Mouse (Mus musculus): Measurements from ENCODE around the gene Ptprf. TPM values are rescaled to one million over a fixed set of nuclear protein-coding genes. Genes with fewer than 3 reads are reported as not detected.

Gene Ptprf
- total and polyA plus RNA-seq, 2 experiments from 2014 or later = 45.0 to 120 TPM

DNA sequence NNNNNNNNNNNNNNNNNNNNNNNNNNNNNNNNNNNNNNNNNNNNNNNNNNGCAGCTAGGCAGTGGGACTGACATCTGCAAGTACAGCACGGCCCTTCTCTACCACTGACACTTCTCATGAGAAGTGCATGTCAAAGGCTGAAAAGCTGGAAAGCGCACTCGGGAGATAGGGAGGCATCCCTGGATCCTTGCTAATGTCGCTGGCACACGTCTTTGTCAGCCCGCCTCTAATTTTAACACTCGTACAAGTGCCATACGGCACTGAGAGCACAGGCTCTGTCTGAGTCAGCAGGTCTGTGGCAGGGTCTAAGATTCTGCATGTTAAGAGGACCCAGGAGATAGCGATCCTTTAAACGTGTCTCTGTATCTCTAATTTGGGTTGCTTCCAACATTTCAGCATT, 95.0 kb downstream of the Ptprf start:
- H3K4me2 ChIP-seq (ENCODE audit: low read depth) = no peak overlapping the region
- no peak overlapping the region for H3K9ac ChIP-seq
- H3K4me1 ChIP-seq (ENCODE audit: insufficient read depth) = no peaks in the 10 kb centered on the region
- DNase-seq (peak; percentile 46), ATAC-seq (peak; percentile 82)
- no peaks in the 10 kb centered on the region for H3K36me3 ChIP-seq (ENCODE audit: insufficient read depth)
- no peaks in the 10 kb centered on the region for H3K9me3 ChIP-seq (ENCODE audit: low read length)
- TF ChIP-seq CTCF (IDR thresholded peaks at IDR 0.05; ENCODE audit: low read depth) = no peak
- no peak overlapping the region for H3K4me3 ChIP-seq (ENCODE audit: low read depth, low read length)
- H3K27me3 ChIP-seq (ENCODE audit: insufficient read depth, low read length) = no peaks in the 10 kb centered on the region
- H3K27ac ChIP-seq (ENCODE audit: low read depth, low read length) = no peak overlapping the region
- WGBS = 70% methylated on average over 10 of the region's 10 CpGs

DNA sequence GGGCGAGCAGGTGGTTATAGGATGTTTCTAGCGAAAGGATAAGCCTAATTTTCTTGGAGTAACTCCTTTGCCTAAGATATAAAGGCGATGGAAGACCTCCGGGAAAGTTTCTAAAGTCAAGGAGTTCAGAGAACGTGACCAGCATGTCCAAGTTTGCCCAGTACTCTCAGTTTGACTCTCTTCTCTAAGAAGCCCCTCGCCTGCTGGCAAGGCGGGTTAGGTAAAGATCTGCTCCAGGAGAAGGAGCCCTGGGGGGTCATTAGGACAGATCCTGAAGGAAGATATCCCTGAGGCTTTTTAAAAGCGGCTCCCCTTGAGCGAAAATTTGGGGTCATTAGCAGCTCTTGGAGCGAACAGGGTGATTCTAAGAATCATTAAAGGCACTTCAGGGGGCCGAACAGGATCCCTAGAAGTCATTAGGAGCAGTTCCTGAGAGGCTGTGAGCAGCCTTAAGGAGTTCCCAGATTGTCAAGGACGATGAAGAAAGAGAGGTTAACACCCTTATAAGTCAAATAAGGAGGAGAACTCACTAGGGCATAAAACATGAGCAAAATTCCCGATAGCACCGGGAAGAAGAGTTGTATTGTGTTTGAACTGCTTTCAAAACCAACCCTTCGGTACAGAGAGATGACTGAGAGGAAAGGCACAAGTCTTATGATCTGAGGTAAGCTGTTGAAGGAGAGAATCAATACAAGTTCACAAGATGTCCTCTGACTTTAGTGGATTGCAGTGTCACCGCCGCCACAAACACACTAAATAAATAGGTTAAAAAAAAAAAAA, 110.7 kb downstream of the Ptprf start:
- Histone ChIP-seq H3K4me3 (ENCODE audit: low read depth, low read length) (peak overlapping the region; percentile 89), H3K4me2 (ENCODE audit: low read depth) (peak overlapping the region; percentile 58), H3K9me3 (ENCODE audit: low read length) (no peaks in the 10 kb centered on the region), H3K9ac (peak overlapping the region; percentile 23), H3K4me1 (ENCODE audit: insufficient read depth) (peaks cover 11% of the 10 kb centered on the region), H3K27me3 (ENCODE audit: insufficient read depth, low read length) (no peaks in the 10 kb centered on the region), H3K36me3 (ENCODE audit: insufficient read depth) (peaks cover 19% of the 10 kb centered on the region), H3K27ac (ENCODE audit: low read depth, low read length) (peak overlapping the region; percentile 96)
- DNase-seq (no peak), ATAC-seq (no peak)
- no peak for TF ChIP-seq CTCF (IDR thresholded peaks at IDR 0.05; ENCODE audit: low read depth)
- WGBS = 12% methylated on average over 17 of the region's 17 CpGs

DNA sequence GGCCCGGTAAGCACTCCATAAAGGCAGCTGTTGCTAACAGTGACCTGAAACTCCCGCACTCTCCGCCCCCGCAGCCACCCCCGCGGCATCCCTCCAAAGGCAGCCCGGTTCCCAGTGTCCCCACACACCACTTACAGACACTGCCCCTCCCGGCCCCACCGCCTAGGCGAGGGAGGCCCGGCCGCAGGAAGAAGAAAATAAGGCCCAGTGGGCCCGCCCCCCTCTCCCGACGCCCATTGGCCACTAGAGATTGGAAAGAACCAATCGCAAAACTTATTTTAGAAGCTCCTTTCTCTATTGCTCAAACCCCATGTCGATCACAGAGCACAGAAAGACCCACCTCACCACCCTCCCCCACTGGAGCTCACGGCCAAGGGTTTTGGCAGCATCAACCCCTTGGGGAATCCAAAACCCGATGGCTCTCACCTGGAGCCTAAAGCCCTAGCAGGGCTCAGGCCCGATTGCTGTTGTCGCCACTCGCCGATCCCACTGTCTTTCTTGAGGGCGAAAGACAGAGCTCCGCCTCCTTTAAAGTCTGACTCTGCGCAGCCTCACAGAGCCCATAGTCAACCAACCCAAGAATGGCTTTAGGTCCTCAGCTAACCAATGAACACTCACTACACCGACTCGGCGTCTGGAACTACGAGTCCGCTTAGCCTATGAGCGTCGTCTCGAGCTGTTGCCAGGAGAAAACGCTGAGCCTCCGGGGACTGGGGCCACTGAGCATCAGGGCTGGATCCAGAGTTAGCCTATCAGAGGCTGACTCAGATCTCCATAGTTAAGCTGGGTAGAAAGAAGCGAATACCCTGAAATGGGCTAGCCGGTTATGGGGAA, 111.5 kb downstream of the Ptprf start, which contains the start of gene Kdm4a:
Kdm4a (minus strand) TSS at position 577 of the 834 bp plus-strand sequence.
- peak; percentile 99 for ATAC-seq
- peaks cover 11% of the 10 kb centered on the region for H3K4me1 ChIP-seq (ENCODE audit: insufficient read depth)
- peak within 1 kb of the TSS; percentile 78 for H3K9ac ChIP-seq
- no peaks in the 10 kb centered on the region for H3K9me3 ChIP-seq (ENCODE audit: low read length)
- TF ChIP-seq CTCF (IDR thresholded peaks at IDR 0.05; ENCODE audit: low read depth) = no peak
- peak within 1 kb of the TSS; percentile 89 for H3K4me3 ChIP-seq (ENCODE audit: low read depth, low read length)
- DNase-seq = peak; percentile 99
- WGBS = 2% methylated on average over 38 of the region's 38 CpGs
- peak within 1 kb of the TSS; percentile 58 for H3K4me2 ChIP-seq (ENCODE audit: low read depth)
- no peaks in the 10 kb centered on the region for H3K27me3 ChIP-seq (ENCODE audit: insufficient read depth, low read length)
- H3K27ac ChIP-seq (ENCODE audit: low read depth, low read length) = peak within 1 kb of the TSS; percentile 96
- H3K36me3 ChIP-seq (ENCODE audit: insufficient read depth) = peaks cover 26% of the 10 kb centered on the region

DNA sequence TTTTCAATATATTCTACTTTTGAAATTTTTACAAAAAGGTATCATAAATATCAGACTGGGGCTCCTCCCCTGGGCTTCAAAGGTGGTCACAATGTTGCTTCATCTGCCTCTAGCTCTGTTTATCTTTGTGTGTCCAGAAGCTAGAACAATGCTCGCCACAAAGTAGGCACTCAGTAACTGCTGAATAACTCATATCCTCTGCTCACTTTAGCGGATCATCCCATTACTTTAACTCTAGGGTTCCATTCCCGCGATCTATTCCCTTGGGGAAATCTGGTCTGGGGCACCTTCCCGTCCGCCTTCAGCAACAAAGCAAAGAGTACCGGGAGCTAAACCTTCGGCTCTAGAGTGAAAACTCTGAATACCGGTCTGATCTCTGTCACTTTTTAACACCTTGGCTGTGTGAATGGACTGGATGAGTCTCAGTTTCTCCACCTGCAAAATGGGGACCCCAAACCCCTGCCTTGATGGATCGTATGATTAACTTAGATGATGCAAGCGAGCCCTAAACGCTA, 112.2 kb downstream of the Ptprf start:
- ATAC-seq (no peak), DNase-seq (no peak)
- H3K27ac ChIP-seq (ENCODE audit: low read depth, low read length) = peak overlapping the region; percentile 96
- peak overlapping the region; percentile 78 for H3K9ac ChIP-seq
- no peaks in the 10 kb centered on the region for H3K27me3 ChIP-seq (ENCODE audit: insufficient read depth, low read length)
- peak overlapping the region; percentile 89 for H3K4me3 ChIP-seq (ENCODE audit: low read depth, low read length)
- TF ChIP-seq CTCF (IDR thresholded peaks at IDR 0.05; ENCODE audit: low read depth) = no peak
- H3K4me2 ChIP-seq (ENCODE audit: low read depth) = peak overlapping the region; percentile 58
- H3K9me3 ChIP-seq (ENCODE audit: low read length) = no peaks in the 10 kb centered on the region
- peaks cover 11% of the 10 kb centered on the region for H3K4me1 ChIP-seq (ENCODE audit: insufficient read depth)
- 1% methylated on average over 12 of the region's 12 CpGs for WGBS
- peaks cover 33% of the 10 kb centered on the region for H3K36me3 ChIP-seq (ENCODE audit: insufficient read depth)

DNA sequence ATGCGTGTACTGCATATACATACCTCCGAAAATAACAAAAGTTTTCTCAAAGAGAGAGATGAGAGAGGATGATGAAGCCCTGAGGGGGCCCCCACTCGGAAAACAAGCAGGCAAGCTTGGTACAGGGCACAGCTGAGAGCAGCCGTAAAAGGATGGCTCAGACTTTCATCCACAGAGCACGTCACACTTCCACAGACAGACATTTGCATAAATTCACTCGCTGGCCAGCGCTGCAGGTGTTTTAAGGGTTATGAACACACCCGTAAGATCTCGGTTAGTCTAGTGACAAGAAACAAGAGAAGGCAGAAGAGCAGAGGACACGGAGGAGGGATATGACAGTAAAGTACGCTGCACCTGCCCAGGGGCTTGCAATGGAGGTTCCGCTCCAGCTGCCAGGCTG, 118.7 kb downstream of the Ptprf start:
- WGBS = 92% methylated on average over 12 of the region's 12 CpGs
- peaks cover 93% of the 10 kb centered on the region for H3K36me3 ChIP-seq (ENCODE audit: insufficient read depth)
- ATAC-seq (no peak), DNase-seq (no peak)
- no peaks in the 10 kb centered on the region for H3K4me1 ChIP-seq (ENCODE audit: insufficient read depth)
- no peak overlapping the region for H3K9ac ChIP-seq
- no peak overlapping the region for H3K4me2 ChIP-seq (ENCODE audit: low read depth)
- H3K27me3 ChIP-seq (ENCODE audit: insufficient read depth, low read length) = no peaks in the 10 kb centered on the region
- no peak overlapping the region for H3K27ac ChIP-seq (ENCODE audit: low read depth, low read length)
- no peak for TF ChIP-seq CTCF (IDR thresholded peaks at IDR 0.05; ENCODE audit: low read depth)
- H3K4me3 ChIP-seq (ENCODE audit: low read depth, low read length) = no peak overlapping the region
- H3K9me3 ChIP-seq (ENCODE audit: low read length) = no peaks in the 10 kb centered on the region

DNA sequence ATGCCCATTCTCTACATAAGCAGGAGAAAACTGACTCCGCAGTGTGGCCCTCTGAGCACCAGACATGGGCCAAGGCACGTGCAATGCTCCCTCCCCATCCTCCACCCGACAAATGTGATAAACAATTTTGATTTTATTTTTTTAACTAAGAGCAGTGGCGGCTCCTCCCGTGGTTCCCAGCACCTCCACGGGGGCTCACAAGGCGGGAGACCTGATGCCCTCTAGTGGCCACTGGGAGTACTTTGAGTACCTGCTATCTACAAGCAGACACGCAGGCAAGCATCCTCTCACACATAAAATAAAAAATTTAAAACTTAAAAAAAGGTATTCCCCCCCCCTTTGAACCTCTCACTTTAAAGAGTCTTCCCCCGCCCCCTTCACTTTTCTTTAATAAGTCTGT, 120.2 kb downstream of the Ptprf start:
- H3K36me3 ChIP-seq (ENCODE audit: insufficient read depth) = peaks cover 94% of the 10 kb centered on the region

More for the DNA sequence above, 120.2 kb downstream of the Ptprf start:
- H3K27me3 ChIP-seq (ENCODE audit: insufficient read depth, low read length) = no peaks in the 10 kb centered on the region
- H3K4me3 ChIP-seq (ENCODE audit: low read depth, low read length) = no peak overlapping the region
- no peaks in the 10 kb centered on the region for H3K9me3 ChIP-seq (ENCODE audit: low read length)
- H3K27ac ChIP-seq (ENCODE audit: low read depth, low read length) = no peak overlapping the region
- peak; percentile 33; the same call in 1 of the 2 replicates for TF ChIP-seq CTCF (IDR thresholded peaks at IDR 0.05; ENCODE audit: low read depth)
- H3K9ac ChIP-seq = no peak overlapping the region
- ATAC-seq = no peak
- no peaks in the 10 kb centered on the region for H3K4me1 ChIP-seq (ENCODE audit: insufficient read depth)
- 87% methylated on average over 9 of the region's 9 CpGs for WGBS
- no peak for DNase-seq
- H3K4me2 ChIP-seq (ENCODE audit: low read depth) = no peak overlapping the region

Measured in forebrain, postnatal 0 days (tissue).